In the genomic region with DNA sequence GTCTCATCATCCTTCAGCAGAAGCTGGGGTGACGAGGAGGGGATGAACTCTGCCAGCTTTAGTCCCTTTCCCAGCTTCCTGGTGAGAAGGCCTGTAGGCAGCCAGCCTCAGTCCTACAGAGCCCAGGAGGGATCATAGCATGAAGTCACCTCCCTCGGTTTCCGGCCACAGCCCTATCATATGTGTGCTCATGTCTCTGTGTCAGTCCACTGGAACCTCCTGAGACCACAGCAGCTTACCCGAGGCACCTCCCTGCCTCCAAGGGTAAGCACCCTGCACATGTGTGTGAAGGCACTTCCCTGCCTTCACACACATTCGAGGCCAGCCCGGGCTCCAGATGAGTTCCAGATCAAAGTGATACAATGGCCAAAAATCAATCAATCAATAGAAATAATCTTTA, we compare ENCODE assay signal across 25 mouse cellular contexts. TPM values are rescaled to one million over a fixed set of nuclear protein-coding genes. Genes with fewer than 3 reads are reported as not detected.
DNase-seq lines count a peak whose midpoint lies in the region; ATAC-seq and TF ChIP-seq lines count a peak whose summit lies in the region.
"Had no signal": no experiment of that assay in that cellular context is flagged by ENCODE, and none has a peak within 500 bp of the region (broad histone marks: within the 10 kb centered on the region; RNA-seq: fewer than 3 reads in every experiment).

No protein-coding gene starts in this region.

- H3K4me2 ChIP-seq in kidney, embryonic 15.5 days, result no peak overlapping the region
- H3K4me2 ChIP-seq in kidney, embryonic 14.5 days (replicated peaks; ENCODE audit: low read depth, low read length), result no peak overlapping the region
- no peak overlapping the region for H3K4me2 ChIP-seq in forebrain, postnatal 0 days (ENCODE audit: low read depth)
- no peak overlapping the region for H3K4me2 ChIP-seq in midbrain, embryonic 16.5 days (ENCODE audit: low read length)
- H3K4me2 ChIP-seq: hindbrain, embryonic 13.5 days; liver, embryonic 13.5 days had no signal

- no peaks in the 10 kb centered on the region for H3K9me3 ChIP-seq in kidney, embryonic 15.5 days (replicated peaks)
- no peaks in the 10 kb centered on the region; the same call in 1 of the 2 replicates for H3K9me3 ChIP-seq in kidney, embryonic 14.5 days (ENCODE audit: control insufficient read depth, low read length)
- H3K9me3 ChIP-seq in forebrain, postnatal 0 days (ENCODE audit: low read length), result no peaks in the 10 kb centered on the region
- H3K9me3 ChIP-seq in midbrain, embryonic 16.5 days (replicated peaks; ENCODE audit: control insufficient read depth, low read length, poor library complexity, severe bottlenecking), result no peaks in the 10 kb centered on the region
- H3K9me3 ChIP-seq: G1E; hindbrain, embryonic 13.5 days; liver, embryonic 13.5 days had no signal

- no peak overlapping the region for H3K4me3 ChIP-seq in kidney, embryonic 15.5 days (replicated peaks)
- no peak overlapping the region for H3K4me3 ChIP-seq in kidney, embryonic 14.5 days (ENCODE audit: low read length)
- no peak overlapping the region for H3K4me3 ChIP-seq in forebrain, postnatal 0 days (ENCODE audit: low read depth, low read length)
- no peak overlapping the region for H3K4me3 ChIP-seq in midbrain, embryonic 16.5 days (ENCODE audit: low read depth, low read length)
- H3K4me3 ChIP-seq: hindbrain, embryonic 13.5 days; liver, embryonic 13.5 days had no signal

- no peak overlapping the region for H3K9ac ChIP-seq in kidney, embryonic 15.5 days
- H3K9ac ChIP-seq in kidney, embryonic 14.5 days (ENCODE audit: low read depth, low read length), result no peak overlapping the region
- H3K9ac ChIP-seq in forebrain, postnatal 0 days, result no peak overlapping the region
- H3K9ac ChIP-seq in midbrain, embryonic 16.5 days (ENCODE audit: low read depth, low read length), result no peak overlapping the region
- H3K9ac ChIP-seq: hindbrain, embryonic 13.5 days; liver, embryonic 13.5 days had no signal

- peaks cover 46% of the 10 kb centered on the region for H3K4me1 ChIP-seq in kidney, embryonic 15.5 days
- 0 out of 2 replicates have a peak, but pooled peaks cover 2% of the 10 kb centered on the region for H3K4me1 ChIP-seq in kidney, embryonic 14.5 days (ENCODE audit: control insufficient read depth, insufficient read depth, low read length)
- no peaks in the 10 kb centered on the region for H3K4me1 ChIP-seq in forebrain, postnatal 0 days (ENCODE audit: insufficient read depth)
- no peaks in the 10 kb centered on the region for H3K4me1 ChIP-seq in midbrain, embryonic 16.5 days (ENCODE audit: control insufficient read depth, insufficient read depth, low read length)

- TF ChIP-seq CTCF in forebrain, postnatal 0 days (IDR thresholded peaks at IDR 0.05; ENCODE audit: low read depth), result no peak

- no peaks in the 10 kb centered on the region for H3K36me3 ChIP-seq in kidney, embryonic 15.5 days
- no peaks in the 10 kb centered on the region for H3K36me3 ChIP-seq in kidney, embryonic 14.5 days (ENCODE audit: control insufficient read depth, insufficient read depth, low read length)
- H3K36me3 ChIP-seq in forebrain, postnatal 0 days (ENCODE audit: insufficient read depth), result no peaks in the 10 kb centered on the region
- no peaks in the 10 kb centered on the region for H3K36me3 ChIP-seq in midbrain, embryonic 16.5 days (ENCODE audit: control insufficient read depth, insufficient read depth, low read length)
- H3K36me3 ChIP-seq: G1E; hindbrain, embryonic 13.5 days; liver, embryonic 13.5 days had no signal

- no peaks in the 10 kb centered on the region for H3K27me3 ChIP-seq in kidney, embryonic 15.5 days
- no peaks in the 10 kb centered on the region for H3K27me3 ChIP-seq in kidney, embryonic 14.5 days (ENCODE audit: control insufficient read depth, insufficient read depth, low read length)
- H3K27me3 ChIP-seq in forebrain, postnatal 0 days (ENCODE audit: insufficient read depth, low read length), result no peaks in the 10 kb centered on the region
- no peaks in the 10 kb centered on the region for H3K27me3 ChIP-seq in midbrain, embryonic 16.5 days (ENCODE audit: control insufficient read depth, insufficient read depth, low read depth, low read length)
- H3K27me3 ChIP-seq: hindbrain, embryonic 13.5 days had no signal

- 0 out of 2 replicates have a peak overlapping the region, but pooled peaks have one; percentile 2 for H3K27ac ChIP-seq in kidney, embryonic 15.5 days
- no peak overlapping the region for H3K27ac ChIP-seq in kidney, embryonic 14.5 days (ENCODE audit: low read depth, low read length)
- H3K27ac ChIP-seq in forebrain, postnatal 0 days (ENCODE audit: low read depth, low read length), result no peak overlapping the region
- no peak overlapping the region for H3K27ac ChIP-seq in midbrain, embryonic 16.5 days (ENCODE audit: low read length)
- H3K27ac ChIP-seq: hindbrain, embryonic 13.5 days; liver, embryonic 13.5 days had no signal

- DNase-seq in 3134 (ENCODE audit: extremely low read depth, insufficient read length, low spot score), result peak; percentile 64
- peak; percentile 59 for DNase-seq in 3T3-L1 (ENCODE audit: low read depth, low spot score)
- DNase-seq in adipocyte (ENCODE audit: low spot score), result peak; percentile 45
- DNase-seq in forebrain, postnatal 0 days, result no peak
- DNase-seq: adrenal gland, postnatal 14 days; cerebellum, adult 9-10 months; gastrocnemius, postnatal 36 days; heart, postnatal 36 days; kidney, adult 18-20 months; kidney, postnatal 10 days; liver, embryonic 13.5 days; lung, adult 2 months; lung, postnatal 14 days; midbrain, embryonic 14.5 days; thymus, postnatal 14 days had no signal

- 63% methylated on average over 6 of the region's 6 CpGs for WGBS in kidney, embryonic 15.5 days
- 61% methylated on average over 6 of the region's 6 CpGs for WGBS in kidney, embryonic 14.5 days
- 78% methylated on average over 6 of the region's 6 CpGs for WGBS in forebrain, postnatal 0 days
- WGBS in midbrain, embryonic 16.5 days, result 76% methylated on average over 6 of the region's 6 CpGs

- no peak for ATAC-seq in kidney, embryonic 15.5 days (replicated peaks; ENCODE audit: low FRiP score)
- ATAC-seq in kidney, embryonic 14.5 days (ENCODE audit: low FRiP score, low TSS enrichment), result no peak
- ATAC-seq in granulocyte monocyte progenitor cell, adult 5-6 weeks (replicated peaks; ENCODE audit: poor library complexity, severe bottlenecking), result no peak
- ATAC-seq in forebrain, postnatal 0 days, result no peak
- ATAC-seq in midbrain, embryonic 16.5 days, result no peak
- ATAC-seq: activated CD4-positive, CD25-positive, alpha-beta regulatory T cell, adult 4 months; inflammation-experienced regulatory T-cells, adult 6 months had no signal

RNA-seq across cellular contexts. Expression of a gene that starts 15.5 kb away (rescaled TPM):
- polyA plus RNA-seq in kidney, embryonic 15.5 days (2015; fragmentation: Nextera tagmentation; extraction: Ambion mirVana), result 1.8 and 2.0 TPM in 2 replicates
- 0.50 and 1.7 TPM in 2 replicates for polyA plus RNA-seq in kidney, embryonic 14.5 days (2014; fragmentation: Nextera tagmentation; extraction: Ambion mirVana)
- total RNA-seq in granulocyte monocyte progenitor cell, adult 5-6 weeks (2014; fragmentation: Nextera tagmentation), result not detected in 2 replicates
- total RNA-seq in granulocyte monocyte progenitor cell, adult 5-6 weeks (2017), result not detected in 2 replicates
- 10.2 and 11.1 TPM in 2 replicates for total RNA-seq in forebrain, postnatal 0 days (2014; rRNA removed)
- polyA plus RNA-seq in forebrain, postnatal 0 days (2015; fragmentation: Nextera tagmentation; extraction: Ambion mirVana), result 8.8 and 9.1 TPM in 2 replicates
- 6.9 and 7.7 TPM in 2 replicates for polyA plus RNA-seq in midbrain, embryonic 16.5 days (2015; fragmentation: Nextera tagmentation; extraction: Ambion mirVana)
- total RNA-seq: G1E; megakaryocyte-erythroid progenitor cell, adult 5-6 weeks had no signal
- polyA plus RNA-seq: activated CD4-positive, CD25-positive, alpha-beta regulatory T cell, adult 4 months; G1E; inflammation-experienced regulatory T-cells, adult 6 months; limb, embryonic 11.5 days had no signal

RNA-seq across cellular contexts. Expression of a gene that starts 56.1 kb away (rescaled TPM):
- polyA plus RNA-seq in kidney, embryonic 15.5 days (2015; fragmentation: Nextera tagmentation; extraction: Ambion mirVana), result 77.1 and 77.3 TPM in 2 replicates
- 40.4 and 69.3 TPM in 2 replicates for polyA plus RNA-seq in kidney, embryonic 14.5 days (2014; fragmentation: Nextera tagmentation; extraction: Ambion mirVana)
- 31.2 and 35.3 TPM in 2 replicates for total RNA-seq in granulocyte monocyte progenitor cell, adult 5-6 weeks (2014; fragmentation: Nextera tagmentation)
- total RNA-seq in granulocyte monocyte progenitor cell, adult 5-6 weeks (2017), result 25.1 and 40.6 TPM in 2 replicates
- 50.5 and 63.5 TPM in 2 replicates for total RNA-seq in forebrain, postnatal 0 days (2014; rRNA removed)
- 35.2 and 45.3 TPM in 2 replicates for polyA plus RNA-seq in forebrain, postnatal 0 days (2015; fragmentation: Nextera tagmentation; extraction: Ambion mirVana)
- polyA plus RNA-seq in midbrain, embryonic 16.5 days (2015; fragmentation: Nextera tagmentation; extraction: Ambion mirVana), result 72.1 and 77.4 TPM in 2 replicates

RNA-seq across cellular contexts. Expression of a gene that starts 56.3 kb away (rescaled TPM):
- 161 and 167 TPM in 2 replicates for polyA plus RNA-seq in kidney, embryonic 15.5 days (2015; fragmentation: Nextera tagmentation; extraction: Ambion mirVana)
- polyA plus RNA-seq in kidney, embryonic 14.5 days (2014; fragmentation: Nextera tagmentation; extraction: Ambion mirVana), result 96.9 and 180 TPM in 2 replicates
- total RNA-seq in granulocyte monocyte progenitor cell, adult 5-6 weeks (2014; fragmentation: Nextera tagmentation), result 149 and 187 TPM in 2 replicates
- 174 and 176 TPM in 2 replicates for total RNA-seq in granulocyte monocyte progenitor cell, adult 5-6 weeks (2017)
- total RNA-seq in forebrain, postnatal 0 days (2014; rRNA removed), result 80.3 and 99.2 TPM in 2 replicates
- 52.9 and 64.8 TPM in 2 replicates for polyA plus RNA-seq in forebrain, postnatal 0 days (2015; fragmentation: Nextera tagmentation; extraction: Ambion mirVana)
- polyA plus RNA-seq in midbrain, embryonic 16.5 days (2015; fragmentation: Nextera tagmentation; extraction: Ambion mirVana), result 92.3 and 96.1 TPM in 2 replicates
